Mouse (Mus musculus): ENCODE results near the gene Heatr1. TPM values are rescaled to one million over a fixed set of nuclear protein-coding genes. Genes with fewer than 3 reads are reported as not detected.
"Not testable (repeated sequence)": the region's sequence is repeated elsewhere in the genome, so short reads cannot be mapped to it uniquely, and the experiment has no call there.

Gene Heatr1
- total RNA-seq, 4 experiments from 2014 or later, result 9.7 to 16.3 (median 13.4) TPM

DNA sequence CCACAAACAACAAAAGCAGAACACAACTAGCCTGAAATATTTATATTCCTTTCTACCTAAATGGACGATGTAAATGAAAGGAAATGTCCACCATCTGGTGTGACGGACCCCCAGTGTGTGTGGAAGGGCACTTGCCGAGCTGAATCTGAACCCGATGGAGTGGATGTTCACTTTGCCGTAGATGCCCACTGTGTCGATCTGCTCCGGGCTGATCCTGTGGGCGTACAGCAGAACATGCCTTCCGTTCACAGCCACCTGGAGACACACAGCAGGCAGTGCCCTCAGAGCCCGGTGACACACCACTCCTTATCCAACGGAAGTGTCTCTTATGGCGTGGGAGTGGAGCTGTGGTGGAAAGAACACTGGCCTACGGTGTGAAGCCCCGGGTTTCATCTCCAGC, 58.3 kb downstream of the Heatr1 start:
- DNase-seq (ENCODE audit: low spot score in 2 of 2), result no peak

DNA sequence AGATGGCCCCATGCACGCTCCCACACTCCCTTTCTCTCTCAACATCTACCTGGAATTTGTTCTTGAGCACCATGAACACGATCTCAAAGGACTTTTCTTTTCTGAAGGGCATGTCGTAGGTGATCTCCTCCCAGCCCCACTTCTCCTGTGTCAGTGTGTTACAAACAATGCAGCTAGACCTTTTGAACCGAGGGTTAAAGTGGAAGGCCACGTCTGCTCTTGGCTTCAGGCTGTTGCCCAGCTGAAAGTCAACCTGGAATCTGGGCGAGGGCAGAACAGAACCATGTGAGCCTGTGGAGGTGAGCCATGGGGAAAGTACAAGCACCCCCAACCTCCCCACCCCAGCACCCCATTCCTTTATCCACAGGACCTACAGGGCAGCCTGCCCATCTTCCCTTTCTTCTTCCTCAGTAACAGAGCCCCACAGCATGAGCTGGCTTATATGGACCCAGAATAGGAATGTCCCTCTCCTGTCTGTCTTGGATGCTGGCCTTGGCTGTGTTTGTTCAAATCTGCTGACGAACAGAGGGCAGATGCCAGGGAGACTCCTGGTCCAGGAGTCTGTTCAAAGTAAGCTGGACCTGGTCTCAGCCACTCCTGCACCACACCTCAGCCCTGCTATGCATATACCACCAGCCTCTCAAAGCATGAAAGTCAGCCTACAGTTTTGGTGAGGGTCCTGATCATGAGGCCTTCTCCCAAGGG, 60.0 kb downstream of the Heatr1 start:
- DNase-seq (ENCODE audit: low spot score in 2 of 2), result no peak

DNA sequence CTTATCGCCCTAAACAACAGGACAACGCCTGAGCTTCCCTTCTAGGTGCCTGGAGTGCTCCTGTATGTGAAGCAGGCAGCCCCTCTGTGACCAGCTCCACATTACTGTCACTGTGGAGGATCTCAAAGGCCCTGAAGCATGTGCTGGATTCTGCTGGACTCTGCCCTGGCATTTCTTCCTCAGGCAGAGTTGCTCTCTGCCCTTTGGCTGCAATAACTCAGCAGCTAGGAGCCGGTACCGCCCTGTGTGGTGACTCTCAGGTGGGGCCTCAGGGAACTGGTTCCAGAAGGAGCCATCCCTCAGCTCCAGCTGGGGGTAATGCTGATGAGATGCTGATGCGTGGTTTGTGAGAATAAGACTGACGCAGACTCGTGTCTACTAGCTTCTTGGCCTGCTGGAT, 61.9 kb downstream of the Heatr1 start:
- DNase-seq (ENCODE audit: low spot score in 2 of 2), result no peak

DNA sequence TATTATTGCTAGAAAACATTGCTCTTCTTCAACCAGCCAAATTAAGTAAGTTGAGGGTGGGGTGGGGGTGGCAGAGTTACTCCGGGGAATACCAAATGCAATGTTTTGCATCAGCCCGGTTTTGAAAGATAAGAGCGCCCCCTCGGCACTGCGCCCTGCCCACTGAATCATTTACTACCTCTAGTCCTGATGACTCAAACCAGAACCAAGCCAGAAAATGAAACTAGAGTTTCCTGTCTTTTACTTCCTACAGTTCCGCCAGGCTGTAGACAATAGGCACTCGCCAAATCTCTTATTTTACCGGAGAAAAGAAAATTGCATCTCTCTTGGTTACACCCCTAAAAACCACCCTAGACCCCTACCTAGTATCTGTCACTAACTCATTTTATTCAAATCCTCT, 65.6 kb downstream of the Heatr1 start:
- DNase-seq (ENCODE audit: low spot score in 2 of 2), result peak in 1 of 2 experiments; percentile 8

DNA sequence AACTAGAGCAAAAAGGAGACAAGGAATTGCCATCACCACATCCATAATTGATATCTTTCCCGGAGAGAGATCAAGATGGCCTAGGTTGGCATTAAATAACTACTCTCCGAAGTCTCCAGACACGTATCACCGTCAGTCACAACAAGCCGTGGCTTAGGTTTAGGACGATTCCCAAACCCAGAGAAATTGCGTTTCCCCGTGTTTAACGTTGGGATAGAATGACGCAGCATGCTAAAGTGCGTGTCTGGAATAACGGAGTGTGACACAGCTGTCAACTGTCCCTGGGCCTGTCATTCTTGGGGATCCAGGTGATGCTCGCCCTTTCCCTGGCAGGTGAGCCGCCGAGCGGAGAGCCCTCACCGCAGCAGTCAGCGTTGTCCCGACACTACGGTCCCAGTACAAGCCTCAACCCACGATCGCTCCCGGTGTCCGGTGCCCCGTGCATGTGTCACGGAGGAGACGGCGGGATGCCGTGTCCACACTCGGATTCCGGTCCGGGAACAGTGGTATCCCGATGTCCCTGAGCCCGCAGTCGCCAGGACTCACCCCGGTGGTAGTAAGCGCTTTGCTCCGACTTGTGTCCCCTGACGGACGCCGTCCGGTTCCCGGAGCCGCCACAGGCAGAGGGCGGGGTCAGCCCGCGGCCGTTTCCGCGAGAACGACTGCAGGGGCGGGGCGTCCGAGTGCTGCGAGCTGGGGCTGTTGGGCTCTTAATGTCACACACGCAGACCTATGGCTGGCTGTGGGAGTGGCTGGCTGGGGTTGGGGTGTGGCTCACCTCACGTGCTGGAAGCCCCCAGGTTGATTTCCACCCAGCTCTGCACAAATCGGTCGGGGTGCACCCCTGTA, 66.3 kb downstream of the Heatr1 start:
- peak; percentile 88 to 92 for DNase-seq (ENCODE audit: low spot score in 2 of 2)

DNA sequence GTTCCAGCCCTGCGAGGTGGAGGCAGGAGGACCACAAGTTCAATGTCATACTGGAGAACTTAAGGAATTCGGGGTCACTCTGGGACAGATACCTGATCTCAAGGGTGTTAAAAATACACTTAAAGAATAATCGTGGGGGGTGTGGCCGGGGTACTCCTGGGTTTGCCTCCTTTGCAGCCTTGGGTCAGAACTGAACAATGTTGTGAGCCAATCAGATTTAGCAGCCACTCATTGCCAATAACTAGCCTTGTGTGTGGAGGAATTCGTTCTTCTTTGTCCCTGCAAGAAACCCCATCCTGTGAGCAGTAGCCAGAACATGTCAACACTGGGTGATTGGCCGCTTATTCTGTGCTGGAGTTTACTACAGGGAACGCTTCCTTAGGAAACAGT, 66.9 kb downstream of the Heatr1 start:
- no peak for DNase-seq (ENCODE audit: low spot score in 2 of 2)

DNA sequence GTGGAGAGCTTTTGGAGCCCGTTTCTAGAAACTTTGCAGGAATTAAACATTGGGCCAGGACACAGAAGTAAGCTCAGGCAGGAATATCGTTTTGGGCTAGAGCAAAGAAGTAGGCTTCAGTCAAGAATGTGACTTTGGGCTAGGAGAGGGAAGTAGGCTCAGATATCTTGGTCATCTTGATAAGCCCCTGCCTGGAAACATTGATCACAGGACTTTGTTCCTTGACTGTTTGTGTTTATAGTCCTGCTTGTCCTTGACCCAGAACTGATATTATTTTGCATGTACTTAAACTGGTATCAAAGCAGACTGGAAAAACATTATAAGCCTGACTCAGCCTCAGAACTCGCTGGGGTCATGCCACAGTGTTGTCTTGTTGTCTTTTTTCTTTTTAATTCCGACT, 67.8 kb downstream of the Heatr1 start:
- no peak for DNase-seq (ENCODE audit: low spot score in 2 of 2)

DNA sequence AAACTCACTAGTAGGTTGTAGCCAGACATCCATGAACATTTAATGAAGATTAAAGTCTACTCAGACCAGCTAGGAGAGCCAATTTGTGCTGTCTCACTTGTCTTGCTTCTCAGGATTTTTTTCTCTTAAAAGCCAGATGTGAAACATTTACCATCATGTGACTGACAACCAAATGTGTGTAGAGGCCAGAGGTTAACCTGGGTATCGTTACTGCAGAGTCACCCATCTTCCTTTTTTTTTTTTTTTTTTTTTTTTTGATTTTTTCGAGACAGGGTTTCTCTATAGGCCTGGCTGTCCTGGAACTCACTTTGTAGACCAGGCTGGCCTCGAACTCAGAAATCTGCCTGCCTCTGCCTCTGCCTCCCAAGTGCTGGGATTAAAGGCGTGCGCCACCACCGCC, 69.3 kb downstream of the Heatr1 start:
- not testable (repeated sequence) for DNase-seq (ENCODE audit: low spot score in 2 of 2)

DNA sequence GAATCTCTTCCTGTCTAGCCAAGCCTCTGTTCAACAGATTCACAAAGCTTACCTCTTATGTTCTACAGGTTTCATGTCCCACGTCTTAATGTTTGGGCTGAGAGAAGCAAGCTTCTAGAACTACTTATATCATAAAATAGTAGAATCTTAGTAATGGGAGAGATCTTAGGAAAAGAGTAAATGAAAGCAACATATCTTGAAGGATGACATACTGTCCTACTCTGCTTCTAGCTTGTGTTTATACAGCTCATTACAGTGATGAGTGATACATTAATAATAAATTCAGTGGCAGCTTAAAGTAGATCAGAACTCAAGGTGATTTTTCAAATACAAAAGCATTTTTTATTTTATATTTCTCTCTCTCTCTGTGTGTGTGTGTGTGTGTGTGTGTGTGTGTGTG, 70.0 kb downstream of the Heatr1 start, which contains the start of gene Lgals8:
Gene Lgals8 (minus strand): TSS at position 101 of the 400 bp plus-strand sequence.
- DNase-seq (ENCODE audit: low spot score in 2 of 2), result no peak

DNA sequence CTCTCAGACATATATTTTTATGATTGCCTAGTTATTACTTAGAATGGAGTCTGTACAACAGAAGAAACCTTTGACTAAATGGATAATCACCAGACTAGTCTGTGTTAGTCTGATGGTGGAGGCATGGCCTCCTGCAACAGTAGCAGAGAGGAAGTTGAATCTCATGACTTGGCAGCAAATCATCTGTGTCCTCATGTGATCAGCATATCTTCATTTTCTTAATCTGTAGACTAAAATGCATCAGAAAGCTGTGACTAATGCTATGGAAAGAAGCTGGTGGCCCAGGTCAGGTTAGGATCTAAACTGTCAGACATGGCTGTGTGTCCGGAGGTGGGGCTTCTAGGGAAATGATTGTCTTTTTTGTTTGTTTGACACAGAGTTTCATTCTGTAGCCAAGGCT, 73.7 kb downstream of the Heatr1 start:
- no peak for DNase-seq (ENCODE audit: low spot score in 2 of 2)

DNA sequence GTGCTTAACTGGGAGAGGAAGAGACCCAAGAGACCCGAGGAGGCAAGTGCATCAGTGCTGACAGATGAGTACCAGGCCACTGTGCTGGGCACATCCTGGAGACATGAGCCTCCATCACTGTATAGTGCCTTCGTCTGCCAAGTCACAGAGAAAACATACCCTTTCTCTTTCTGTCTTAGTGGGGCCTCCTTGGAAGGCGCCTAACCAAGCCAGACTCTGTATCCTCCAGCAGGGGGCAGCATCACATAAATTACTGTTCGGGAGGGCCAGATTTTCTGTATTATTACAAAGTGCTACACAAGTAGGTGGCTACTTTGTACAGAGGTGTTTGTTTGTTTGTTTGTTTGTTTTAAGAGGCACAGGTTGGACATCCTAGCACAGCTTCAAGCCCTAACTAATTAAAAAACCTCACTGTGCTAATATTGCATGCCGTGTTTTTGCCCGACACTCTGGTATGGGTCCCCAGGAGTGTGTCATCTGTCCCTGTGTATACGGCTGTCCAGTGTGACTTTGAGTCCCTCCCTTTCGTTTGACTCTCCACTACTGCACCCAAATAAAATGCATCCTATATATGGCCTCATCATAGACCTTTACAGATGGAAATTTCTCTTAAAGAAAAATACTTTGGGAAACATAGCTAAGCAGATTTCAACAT, 79.0 kb downstream of the Heatr1 start:
- DNase-seq (ENCODE audit: low spot score in 2 of 2), result peak; percentile 19 to 21

DNA sequence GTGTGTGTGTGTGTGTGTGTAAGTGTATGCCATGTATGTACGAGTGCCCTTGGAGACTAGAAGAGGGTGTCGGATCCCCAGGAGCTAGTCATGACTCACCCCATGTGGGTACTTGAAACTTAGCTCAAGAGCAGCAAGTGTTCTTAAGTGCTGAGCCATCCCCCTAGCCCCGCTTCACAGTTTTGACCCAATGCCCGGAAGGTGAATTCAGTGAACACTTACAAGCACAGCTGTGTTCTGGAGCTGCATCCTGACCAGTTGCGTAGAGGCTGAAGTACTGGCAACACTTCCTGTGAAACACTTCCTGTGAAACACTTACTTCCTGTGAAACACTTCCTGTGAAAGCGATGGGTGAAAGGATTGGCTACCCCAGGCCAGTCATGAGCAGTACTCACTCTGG, 80.4 kb downstream of the Heatr1 start:
- DNase-seq (ENCODE audit: low spot score in 2 of 2), result no peak

DNA sequence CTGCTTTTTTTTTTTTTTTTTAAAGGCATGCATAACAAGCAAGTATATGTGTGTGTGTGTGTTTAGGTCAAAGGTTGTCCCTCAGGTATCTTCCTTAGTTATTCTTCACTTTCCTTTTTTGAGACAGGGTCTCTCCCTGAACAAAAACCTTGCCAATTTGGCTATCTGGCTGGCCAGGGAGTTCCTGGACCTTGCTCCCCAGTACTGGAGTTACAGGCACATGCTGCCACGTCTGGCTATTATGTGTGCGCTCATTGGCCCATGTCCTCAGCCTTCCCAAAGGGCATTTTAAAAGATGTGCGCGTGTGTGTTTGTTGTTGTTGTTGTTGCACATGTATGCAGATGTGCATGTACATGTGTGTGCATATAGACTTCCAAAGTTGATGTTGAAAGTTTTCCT, 82.1 kb downstream of the Heatr1 start:
- no peak for DNase-seq (ENCODE audit: low spot score in 2 of 2)

DNA sequence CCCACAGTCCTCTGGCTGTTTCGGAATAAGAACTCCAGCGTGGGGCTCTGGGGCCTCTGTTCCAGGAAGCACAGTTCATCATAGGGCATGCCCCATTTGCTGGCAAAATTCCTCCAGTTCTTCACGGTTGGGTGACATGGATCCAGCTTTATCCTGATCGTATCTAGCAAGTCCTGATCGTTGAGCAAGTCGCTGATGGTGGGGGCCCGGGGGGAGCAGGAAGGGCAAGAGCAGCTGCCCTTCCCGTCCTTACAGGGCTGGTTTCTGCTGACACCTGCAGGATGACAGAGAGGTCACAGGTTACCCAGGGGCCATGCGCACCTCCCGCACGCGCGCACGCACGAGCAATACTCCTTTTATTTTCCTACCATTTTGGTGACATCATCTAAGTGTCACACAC, 83.5 kb downstream of the Heatr1 start:
- DNase-seq (ENCODE audit: low spot score in 2 of 2), result no peak

DNA sequence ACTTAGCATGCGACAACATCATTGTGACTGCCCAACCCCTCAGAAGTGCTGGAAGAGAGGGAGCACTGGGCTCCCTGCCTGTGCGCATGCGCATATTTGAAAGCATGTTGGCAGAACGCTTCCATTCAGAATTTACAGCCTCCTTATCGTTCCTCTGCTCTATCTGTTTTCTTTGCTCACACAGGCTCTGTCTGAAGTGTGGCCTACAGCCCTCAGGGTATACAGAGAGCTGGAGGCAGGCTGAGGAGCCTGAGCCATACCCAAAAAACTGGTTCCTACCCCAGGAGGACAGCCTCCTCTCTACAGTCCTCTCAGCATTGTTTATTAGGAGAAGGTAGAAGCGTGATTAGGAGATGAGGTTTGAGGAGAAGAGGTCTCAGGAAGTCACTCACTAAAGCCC, 85.0 kb downstream of the Heatr1 start:
- DNase-seq (ENCODE audit: low spot score in 2 of 2), result no peak

DNA sequence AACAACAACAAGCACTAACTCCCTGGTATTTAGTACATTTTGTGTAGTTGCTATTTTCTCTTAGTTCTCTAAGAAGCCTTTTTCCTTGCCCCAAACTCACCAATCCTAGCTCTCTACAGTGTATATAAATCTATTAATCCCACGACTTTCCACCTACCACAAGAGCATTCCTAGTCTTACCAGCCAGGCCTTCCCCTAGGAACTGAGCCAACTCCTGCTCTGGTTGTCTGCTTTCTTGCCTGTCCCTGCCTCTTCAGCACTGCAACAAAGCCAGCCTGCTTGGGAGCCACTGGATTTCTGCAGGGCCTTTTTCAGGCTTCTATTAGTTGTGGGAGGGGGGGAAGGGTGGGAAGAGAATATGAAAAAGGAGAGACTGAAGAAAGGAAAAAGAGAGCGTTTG, 90.4 kb downstream of the Heatr1 start:
- DNase-seq (ENCODE audit: low spot score in 2 of 2), result no peak

DNA sequence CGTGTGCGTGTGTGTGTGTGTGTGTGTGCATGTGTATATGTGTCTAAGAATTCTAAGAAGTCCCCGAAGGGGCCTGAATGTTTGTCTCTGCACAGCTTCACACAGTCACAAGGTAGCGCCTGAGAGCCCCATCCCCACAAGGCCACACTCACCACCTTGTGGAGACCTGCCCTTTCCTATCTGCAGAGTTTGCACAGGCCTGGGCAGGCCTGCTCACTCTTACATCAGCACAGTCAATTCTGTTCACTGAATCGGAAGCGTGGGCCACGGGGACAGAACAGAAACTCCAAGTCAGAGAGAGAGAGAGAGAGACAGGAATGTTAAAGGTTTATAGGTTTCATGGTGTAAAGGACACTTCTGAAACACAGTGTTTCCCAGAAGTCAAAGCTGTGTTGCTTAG, 90.8 kb downstream of the Heatr1 start:
- DNase-seq (ENCODE audit: low spot score in 2 of 2), result no peak

Other genes starting within 250 kb of the Heatr1 start
- gene Mtr, start 136.9 kb upstream of the Heatr1 start, total RNA-seq (2022), result 10 to 100 TPM; 13.0 to 19.2 (median 17.3) TPM
- gene Actn2, start 54.3 kb upstream of the Heatr1 start, total RNA-seq (2022), result 100 to 1,000 TPM; 853 to 990 (median 915) TPM
- gene Lgals8, start 69.9 kb downstream of the Heatr1 start, total RNA-seq (2022), result 10 to 100 TPM; 24.3 to 28.3 (median 25.2) TPM
- gene Edaradd, start 125.4 kb downstream of the Heatr1 start, total RNA-seq (2022), result not detected
- 1 to 10 TPM in 3 of 4 experiments, under 1 TPM in 1; 0.80 to 2.0 (median 1.4) TPM for gene Ero1lb, start 170.8 kb downstream of the Heatr1 start, total RNA-seq (2022)